Mouse (Mus musculus) myocyte (in vitro differentiated cells): ENCODE measurements around the gene Rars.

Source experiments
- POLR2A ChIP-seq: IDR thresholded peaks from one replicate; pipeline ENCODE4 v1.6.1; 2011; ENCODE audit warnings: low read depth, mild to moderate bottlenecking, control low read depth, moderate library complexity; ENCODE audit not compliant: insufficient read length
- POLR2AphosphoS2 ChIP-seq: IDR thresholded peaks from one replicate; pipeline ENCODE4 v1.6.1; 2011; ENCODE audit warnings: low read depth, control low read depth; ENCODE audit not compliant: insufficient read length
- SRF ChIP-seq: IDR thresholded peaks from one replicate; pipeline ENCODE4 v1.6.1; 2011; ENCODE audit warnings: low read depth; ENCODE audit not compliant: control insufficient read depth, insufficient read length
- USF1 ChIP-seq: IDR thresholded peaks from one replicate; pipeline ENCODE4 v1.6.1; 2011; ENCODE audit warnings: low read depth, mild to moderate bottlenecking, control low read depth, moderate library complexity

DNA sequence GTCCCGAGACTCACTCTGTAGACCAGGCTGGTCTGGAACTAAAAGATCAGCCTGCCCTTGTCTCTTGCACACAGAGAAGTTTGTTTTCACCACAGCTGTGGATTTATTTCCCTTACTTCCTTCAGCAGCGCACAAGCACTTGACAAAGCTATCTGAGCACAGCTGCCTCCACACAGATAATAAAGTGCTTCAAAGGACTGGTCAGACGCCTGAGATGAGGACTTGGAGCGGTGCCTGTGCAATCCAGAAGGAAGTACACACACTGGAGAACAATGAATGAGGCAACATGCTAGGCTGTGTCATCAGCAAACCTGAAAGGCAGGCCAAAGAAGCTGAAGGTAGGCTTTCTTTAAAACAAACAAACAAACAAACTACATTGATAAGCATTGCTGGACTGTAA lies 2.2 kb downstream of the Rars start:
- TF ChIP-seq POLR2A (no peak), POLR2AphosphoS2 (no peak), USF1 (no peak), SRF (no peak)
